16 mouse cellular contexts compared by ENCODE assay signal in genomic region chr8:35915878-35916518, GRCm38 (mm10).
DNase-seq lines count a peak whose midpoint lies in the region; ATAC-seq and TF ChIP-seq lines count a peak whose summit lies in the region.
"Had no signal": no experiment of that assay in that cellular context is flagged by ENCODE, and none has a peak within 500 bp of the region (broad histone marks: within the 10 kb centered on the region; RNA-seq: fewer than 3 reads in every experiment).

No protein-coding gene starts in this region.

- H3K9ac ChIP-seq in heart, embryonic 16.5 days (ENCODE audit: low read length): no peak overlapping the region
- no peak overlapping the region for H3K9ac ChIP-seq in heart, embryonic 11.5 days (ENCODE audit: low read depth, low read length)
- H3K9ac ChIP-seq in lung, embryonic 16.5 days (ENCODE audit: low read length): 0 out of 2 replicates have a peak overlapping the region, but pooled peaks have one; percentile 0
- H3K9ac ChIP-seq: embryonic facial prominence, embryonic 13.5 days; forebrain, embryonic 12.5 days; hindbrain, embryonic 14.5 days had no signal

- no peak for ATAC-seq in heart, embryonic 16.5 days (replicated peaks; ENCODE audit: extremely low read depth, insufficient read depth, low FRiP score)
- no peak for ATAC-seq in heart, embryonic 11.5 days (replicated peaks; ENCODE audit: insufficient number of reproducible peaks, low FRiP score, low TSS enrichment)
- ATAC-seq in lung, embryonic 16.5 days (ENCODE audit: low read depth): peak; percentile 49; the same call in 1 of the 2 replicates
- ATAC-seq: activated CD4-positive, CD25-positive, alpha-beta regulatory T cell, adult 4 months; CD4-positive, CD25-positive, alpha-beta regulatory T cell, adult 4 months had no signal

- H3K4me2 ChIP-seq in heart, embryonic 16.5 days (ENCODE audit: low read depth, low read length): no peak overlapping the region
- H3K4me2 ChIP-seq in heart, embryonic 11.5 days: no peak overlapping the region
- no peak overlapping the region for H3K4me2 ChIP-seq in lung, embryonic 16.5 days (ENCODE audit: low read depth, low read length)
- H3K4me2 ChIP-seq: embryonic facial prominence, embryonic 13.5 days; forebrain, embryonic 12.5 days; hindbrain, embryonic 14.5 days; liver, embryonic 11.5 days had no signal

- 0 out of 2 replicates have a peak overlapping the region, but pooled peaks have one; percentile 13 for H3K27ac ChIP-seq in heart, embryonic 16.5 days (ENCODE audit: low read length)
- H3K27ac ChIP-seq in heart, embryonic 11.5 days (ENCODE audit: low read depth, low read length): no peak overlapping the region
- H3K27ac ChIP-seq in lung, embryonic 16.5 days (ENCODE audit: low read length): peak overlapping the region; percentile 21; the same call in 1 of the 2 replicates
- peak overlapping the region; percentile 75 for H3K27ac ChIP-seq in embryonic fibroblast, embryonic 13.5 days (ENCODE audit: insufficient read depth, low read length)
- H3K27ac ChIP-seq: embryonic facial prominence, embryonic 13.5 days; forebrain, embryonic 12.5 days; hindbrain, embryonic 14.5 days had no signal

- H3K36me3 ChIP-seq in heart, embryonic 16.5 days (ENCODE audit: control insufficient read depth, insufficient read depth): no peaks in the 10 kb centered on the region
- H3K36me3 ChIP-seq in heart, embryonic 11.5 days (ENCODE audit: control insufficient read depth, insufficient read depth, low read length): no peaks in the 10 kb centered on the region
- H3K36me3 ChIP-seq in lung, embryonic 16.5 days (ENCODE audit: control insufficient read depth, insufficient read depth, low read length): no peaks in the 10 kb centered on the region
- H3K36me3 ChIP-seq: embryonic facial prominence, embryonic 13.5 days; forebrain, embryonic 12.5 days had no signal

- no peaks in the 10 kb centered on the region for H3K27me3 ChIP-seq in heart, embryonic 16.5 days (ENCODE audit: control insufficient read depth, insufficient read depth, low read length)
- H3K27me3 ChIP-seq in heart, embryonic 11.5 days (ENCODE audit: control insufficient read depth, insufficient read depth, low read length): no peaks in the 10 kb centered on the region
- no peaks in the 10 kb centered on the region for H3K27me3 ChIP-seq in lung, embryonic 16.5 days (ENCODE audit: control insufficient read depth, insufficient read depth, low read depth, low read length)
- H3K27me3 ChIP-seq: embryonic facial prominence, embryonic 13.5 days; forebrain, embryonic 12.5 days had no signal

- TF ChIP-seq CTCF in lung, adult 2 months (IDR thresholded peaks at IDR 0.05; ENCODE audit: insufficient read depth, low read length): no peak
- TF ChIP-seq CTCF in embryonic fibroblast, embryonic 13.5 days (IDR thresholded peaks at IDR 0.05; ENCODE audit: borderline replicate concordance, insufficient read depth, low read length): no peak

- no peaks in the 10 kb centered on the region for H3K9me3 ChIP-seq in heart, embryonic 16.5 days (replicated peaks; ENCODE audit: control insufficient read depth, low read length)
- no peaks in the 10 kb centered on the region for H3K9me3 ChIP-seq in heart, embryonic 11.5 days (replicated peaks; ENCODE audit: control insufficient read depth, low read length)
- H3K9me3 ChIP-seq in lung, embryonic 16.5 days (ENCODE audit: control insufficient read depth, low read length): no peaks in the 10 kb centered on the region
- H3K9me3 ChIP-seq: embryonic facial prominence, embryonic 13.5 days; forebrain, embryonic 12.5 days had no signal

- 37% methylated on average over 10 of the region's 10 CpGs for WGBS in heart, embryonic 16.5 days
- WGBS in heart, embryonic 11.5 days (ENCODE audit: insufficient replicate concordance): 27% methylated on average over 10 of the region's 10 CpGs
- 33% methylated on average over 10 of the region's 10 CpGs for WGBS in lung, embryonic 16.5 days
- WGBS in lung, adult 2 months: 58% methylated on average over 10 of the region's 10 CpGs

- TF ChIP-seq POLR2A in lung, adult 2 months (IDR thresholded peaks at IDR 0.05; ENCODE audit: borderline replicate concordance, extremely low read depth, low read depth, low read length): no peak
- no peak for TF ChIP-seq POLR2A in embryonic fibroblast, embryonic 13.5 days (IDR thresholded peaks at IDR 0.05; ENCODE audit: low read depth, low read length)

- no peak for DNase-seq in lung, adult 2 months
- DNase-seq in yolk sac, embryonic 10.5 days (ENCODE audit: low spot score): peak; percentile 77
- DNase-seq in right cerebral cortex, adult 2 months (ENCODE audit: low spot score in 2 of 2): no peak
- DNase-seq: cerebellum, adult 11 months; kidney, postnatal 25 days; thymus, postnatal 4 days had no signal

- H3K4me1 ChIP-seq in heart, embryonic 16.5 days (ENCODE audit: control insufficient read depth, insufficient read depth, low read length): peaks cover 10% of the 10 kb centered on the region
- H3K4me1 ChIP-seq in heart, embryonic 11.5 days (ENCODE audit: control insufficient read depth, insufficient read depth, low read length): peaks cover 14% of the 10 kb centered on the region
- H3K4me1 ChIP-seq in lung, embryonic 16.5 days (replicated peaks; ENCODE audit: control insufficient read depth, insufficient read depth, low read length): peaks cover 26% of the 10 kb centered on the region
- peaks cover 9% of the 10 kb centered on the region for H3K4me1 ChIP-seq in lung, adult 2 months (ENCODE audit: control insufficient read depth, insufficient read depth, low read length)
- H3K4me1 ChIP-seq in embryonic fibroblast, embryonic 13.5 days (ENCODE audit: control insufficient read depth, insufficient read depth, low read length): peaks cover 9% of the 10 kb centered on the region
- H3K4me1 ChIP-seq: embryonic facial prominence, embryonic 13.5 days; forebrain, embryonic 12.5 days had no signal

- H3K4me3 ChIP-seq in heart, embryonic 16.5 days (ENCODE audit: low read length): no peak overlapping the region
- H3K4me3 ChIP-seq in heart, embryonic 11.5 days (ENCODE audit: low read depth, low read length): no peak overlapping the region
- H3K4me3 ChIP-seq in lung, embryonic 16.5 days (ENCODE audit: low read length): no peak overlapping the region
- no peak overlapping the region for H3K4me3 ChIP-seq in lung, adult 2 months (replicated peaks; ENCODE audit: extremely low read depth, low read depth, low read length)
- no peak overlapping the region for H3K4me3 ChIP-seq in embryonic fibroblast, embryonic 13.5 days (ENCODE audit: insufficient read depth, low read length)
- H3K4me3 ChIP-seq: embryonic facial prominence, embryonic 13.5 days; forebrain, embryonic 12.5 days had no signal
